Mouse (Mus musculus) limb, embryonic 13.5 days (tissue): ENCODE results near the gene Tmcc3. TPM values are rescaled to one million over a fixed set of nuclear protein-coding genes. Genes with fewer than 3 reads are reported as not detected.

Source experiments
- ATAC-seq: fragments of 200-750 bp; cut with Nextera tagmentation; 2 replicates; pipeline ENCODE4 v1.8.0; 2017; ENCODE audit warnings: low read depth, moderate number of reproducible peaks, moderate TSS enrichment; ENCODE audit not compliant: low FRiP score
- H3K27ac ChIP-seq: fragments of 300-500 bp; sonication (generic); 2 replicates; pipeline ENCODE4 v1.5.1; 2015; ENCODE audit warnings: inconsistent platforms, mild to moderate bottlenecking, moderate library complexity
- H3K27me3 ChIP-seq: fragments of 300-500 bp; sonication (generic); 2 replicates; pipeline ENCODE4 v1.6.1; 2015; ENCODE audit warnings: mild to moderate bottlenecking, inconsistent platforms
- H3K36me3 ChIP-seq: fragments of 300-500 bp; sonication (generic); 2 replicates; pipeline ENCODE4 v1.6.1; 2015; ENCODE audit warnings: inconsistent platforms, mild to moderate bottlenecking, moderate library complexity
- H3K4me1 ChIP-seq: fragments of 300-500 bp; sonication (generic); 2 replicates; pipeline ENCODE4 v1.6.1; 2015; ENCODE audit warnings: inconsistent platforms
- H3K4me2 ChIP-seq: fragments of 300-500 bp; sonication (generic); replicated peaks from 2 replicates; pipeline ENCODE4 v1.6.1; 2015; ENCODE audit warnings: inconsistent platforms, mild to moderate bottlenecking, moderate library complexity
- H3K4me3 ChIP-seq: fragments of 300-500 bp; sonication (generic); 2 replicates; pipeline ENCODE4 v1.5.1; 2015; ENCODE audit warnings: moderate library complexity, mild to moderate bottlenecking, inconsistent platforms
- H3K9ac ChIP-seq: fragments of 300-500 bp; sonication (generic); 2 replicates; pipeline ENCODE4 v1.6.1; 2015; ENCODE audit warnings: mild to moderate bottlenecking, inconsistent platforms
- H3K9me3 ChIP-seq: fragments of 300-500 bp; sonication (generic); 2 replicates; pipeline ENCODE4 v1.6.1; 2016; ENCODE audit warnings: inconsistent platforms
- WGBS: fragments of 180-500 bp; shearing (Covaris S2); methylation state at CpG from one replicate; pipeline ENCODE4 v1.1.7; 2015; 5-methylcytosine and 5-hydroxymethylcytosine counted together
- polyA plus RNA-seq: library from polyadenylated mRNA; unstranded; fragments of >200 nt; fragmentation: Nextera tagmentation; extraction: Ambion mirVana; gene quantifications from 2 replicates; pipeline ENCODE4 v1.2.1, GENCODE M21; 2015

Tmcc3 gene
- polyA plus RNA-seq, 1 experiment from 2014 or later = 15.4 TPM

- ATAC-seq = no peak
- no peaks in the 10 kb centered on the region for H3K36me3 ChIP-seq
- no peak overlapping the region for H3K9ac ChIP-seq
- WGBS = 60% methylated on average over 6 of the region's 6 CpGs
- peaks cover 8% of the 10 kb centered on the region for H3K27me3 ChIP-seq
- no peaks in the 10 kb centered on the region for H3K9me3 ChIP-seq
- no peak overlapping the region for H3K27ac ChIP-seq
- H3K4me1 ChIP-seq = peaks cover 36% of the 10 kb centered on the region
- no peak overlapping the region for H3K4me3 ChIP-seq
- no peak overlapping the region for H3K4me2 ChIP-seq
Observed at GRCm38 (mm10) chr10:94409661-94410060, 97.9 kb downstream of the Tmcc3 start.

- Histone ChIP-seq H3K9ac (no peak overlapping the region), H3K4me3 (no peak overlapping the region), H3K27me3 (peaks cover 6% of the 10 kb centered on the region), H3K36me3 (no peaks in the 10 kb centered on the region), H3K4me1 (peaks cover 48% of the 10 kb centered on the region), H3K9me3 (no peaks in the 10 kb centered on the region), H3K27ac (no peak overlapping the region), H3K4me2 (no peak overlapping the region)
- no peak for ATAC-seq
- 79% methylated on average over 9 of the region's 9 CpGs for WGBS
Observed at GRCm38 (mm10) chr10:94411594-94411993, 99.8 kb downstream of the Tmcc3 start.

- WGBS = 31% methylated on average over 8 of the region's 8 CpGs
- no peak for ATAC-seq
- Histone ChIP-seq H3K9me3 (no peaks in the 10 kb centered on the region), H3K4me3 (no peak overlapping the region), H3K36me3 (no peaks in the 10 kb centered on the region), H3K27me3 (no peaks in the 10 kb centered on the region), H3K27ac (no peak overlapping the region), H3K9ac (no peak overlapping the region; the same call in 1 of the 2 replicates), H3K4me1 (peaks cover 52% of the 10 kb centered on the region), H3K4me2 (no peak overlapping the region)
Observed at GRCm38 (mm10) chr10:94413770-94414651, 102.3 kb downstream of the Tmcc3 start.

GRCm38 (mm10) chr10:94415950-94416844 lies 104.4 kb downstream of the Tmcc3 start:
- ATAC-seq = peak; percentile 42; the same call in 1 of the 2 replicates
- H3K36me3 ChIP-seq = no peaks in the 10 kb centered on the region
- no peak overlapping the region; the same call in 1 of the 2 replicates for H3K27ac ChIP-seq
- H3K4me1 ChIP-seq = peaks cover 39% of the 10 kb centered on the region
- no peak overlapping the region for H3K4me3 ChIP-seq
- no peaks in the 10 kb centered on the region for H3K27me3 ChIP-seq
- WGBS = 35% methylated on average over 22 of the region's 22 CpGs
- H3K9ac ChIP-seq = no peak overlapping the region; the same call in 1 of the 2 replicates
- peak overlapping the region; percentile 43 for H3K4me2 ChIP-seq
- no peaks in the 10 kb centered on the region for H3K9me3 ChIP-seq

- Histone ChIP-seq H3K9ac (no peak overlapping the region), H3K4me2 (no peak overlapping the region), H3K4me1 (peaks cover 33% of the 10 kb centered on the region), H3K9me3 (no peaks in the 10 kb centered on the region), H3K36me3 (no peaks in the 10 kb centered on the region), H3K27ac (no peak overlapping the region), H3K4me3 (no peak overlapping the region), H3K27me3 (no peaks in the 10 kb centered on the region)
- no peak for ATAC-seq
- 89% methylated on average over 4 of the region's 4 CpGs for WGBS
Observed at GRCm38 (mm10) chr10:94417643-94418042, 105.9 kb downstream of the Tmcc3 start.

GRCm38 (mm10) chr10:94426000-94426920 lies 114.5 kb downstream of the Tmcc3 start:
- Histone ChIP-seq H3K9me3 (no peaks in the 10 kb centered on the region), H3K27me3 (no peaks in the 10 kb centered on the region), H3K36me3 (no peaks in the 10 kb centered on the region), H3K27ac (no peak overlapping the region), H3K4me3 (no peak overlapping the region), H3K9ac (no peak overlapping the region), H3K4me1 (peaks cover 10% of the 10 kb centered on the region), H3K4me2 (no peak overlapping the region)
- 55% methylated on average over 12 of the region's 12 CpGs for WGBS
- peak; percentile 62 for ATAC-seq

- Histone ChIP-seq H3K27me3 (no peaks in the 10 kb centered on the region), H3K9me3 (no peaks in the 10 kb centered on the region), H3K9ac (no peak overlapping the region), H3K4me3 (no peak overlapping the region), H3K4me1 (peaks cover 10% of the 10 kb centered on the region), H3K27ac (no peak overlapping the region), H3K4me2 (no peak overlapping the region), H3K36me3 (no peaks in the 10 kb centered on the region)
- ATAC-seq = no peak
- 90% methylated on average over 15 of the region's 15 CpGs for WGBS
Observed at GRCm38 (mm10) chr10:94426921-94427270, 115.1 kb downstream of the Tmcc3 start.

GRCm38 (mm10) chr10:94428186-94428942 lies 116.6 kb downstream of the Tmcc3 start:
- Histone ChIP-seq H3K27ac (no peak overlapping the region), H3K9me3 (no peaks in the 10 kb centered on the region), H3K9ac (no peak overlapping the region), H3K4me1 (peaks cover 10% of the 10 kb centered on the region), H3K4me2 (no peak overlapping the region), H3K36me3 (no peaks in the 10 kb centered on the region), H3K4me3 (no peak overlapping the region), H3K27me3 (no peaks in the 10 kb centered on the region)
- 40% methylated on average over 12 of the region's 12 CpGs for WGBS
- ATAC-seq = no peak

GRCm38 (mm10) chr10:94430566-94430965 lies 118.8 kb downstream of the Tmcc3 start:
- Histone ChIP-seq H3K9me3 (no peaks in the 10 kb centered on the region), H3K4me2 (no peak overlapping the region), H3K27ac (no peak overlapping the region), H3K27me3 (no peaks in the 10 kb centered on the region), H3K4me1 (peaks cover 10% of the 10 kb centered on the region), H3K4me3 (no peak overlapping the region), H3K9ac (no peak overlapping the region), H3K36me3 (no peaks in the 10 kb centered on the region)
- 68% methylated on average over 6 of the region's 6 CpGs for WGBS
- ATAC-seq = no peak

GRCm38 (mm10) chr10:94432933-94433332 lies 121.2 kb downstream of the Tmcc3 start:
- H3K27ac ChIP-seq = no peak overlapping the region
- H3K9ac ChIP-seq = no peak overlapping the region
- H3K27me3 ChIP-seq = no peaks in the 10 kb centered on the region
- H3K4me1 ChIP-seq = peaks cover 4% of the 10 kb centered on the region; the same call in 1 of the 2 replicates
- no peak for ATAC-seq
- no peak overlapping the region for H3K4me2 ChIP-seq
- no peaks in the 10 kb centered on the region for H3K36me3 ChIP-seq
- no peak overlapping the region for H3K4me3 ChIP-seq
- H3K9me3 ChIP-seq = no peaks in the 10 kb centered on the region
- 67% methylated on average over 5 of the region's 5 CpGs for WGBS

GRCm38 (mm10) chr10:94433901-94434300 lies 122.2 kb downstream of the Tmcc3 start:
- H3K4me2 ChIP-seq = no peak overlapping the region
- no peak overlapping the region for H3K27ac ChIP-seq
- WGBS = 46% methylated on average over 7 of the region's 7 CpGs
- ATAC-seq = no peak
- H3K9me3 ChIP-seq = no peaks in the 10 kb centered on the region
- no peaks in the 10 kb centered on the region for H3K27me3 ChIP-seq
- no peak overlapping the region for H3K4me3 ChIP-seq
- H3K4me1 ChIP-seq = no peaks in the 10 kb centered on the region
- H3K9ac ChIP-seq = no peak overlapping the region
- no peaks in the 10 kb centered on the region for H3K36me3 ChIP-seq
